Mouse (Mus musculus): Measurements from ENCODE around the gene Elovl2.

- TF ChIP-seq CTCF (IDR thresholded peaks at IDR 0.05; ENCODE audit: control insufficient read depth, insufficient read depth, insufficient replicate concordance, low read depth, low read length) (no peak), POLR2A (IDR thresholded peaks at IDR 0.05; ENCODE audit: control insufficient read depth, low read depth, low read length) (no peak)
Observed at GRCm38 (mm10) chr13:41252141-41252540, 31.9 kb upstream of the Elovl2 start.
